Mouse (Mus musculus) frontal cortex, adult (tissue): ENCODE data around the gene Cdc6.
"Not testable (repeated sequence)": the region's sequence is repeated elsewhere in the genome, so short reads cannot be mapped to it uniquely, and the experiment has no call there.

ENCODE experiments used
- ATAC-seq: cut with Nextera tagmentation; 2 replicates; pipeline ENCODE4 v1.9.2; 2017; ENCODE audit warnings: mild to moderate bottlenecking, moderate library complexity, mixed read lengths; ENCODE audit not compliant: low TSS enrichment

Cdc6 gene

GRCm38 (mm10) chr11:98931513-98932292 lies 24.1 kb downstream of the Cdc6 start:
- ATAC-seq, result no peak

GRCm38 (mm10) chr11:98932293-98933091 lies 24.9 kb downstream of the Cdc6 start:
- no peak for ATAC-seq

GRCm38 (mm10) chr11:98933151-98933550 lies 25.6 kb downstream of the Cdc6 start:
- 0 out of 2 replicates have a peak, but pooled peaks have one; percentile 17 for ATAC-seq

GRCm38 (mm10) chr11:98933847-98934246 lies 26.2 kb downstream of the Cdc6 start:
- ATAC-seq, result not testable (repeated sequence)

GRCm38 (mm10) chr11:98934367-98934766 lies 26.8 kb downstream of the Cdc6 start:
- no peak for ATAC-seq

DNA sequence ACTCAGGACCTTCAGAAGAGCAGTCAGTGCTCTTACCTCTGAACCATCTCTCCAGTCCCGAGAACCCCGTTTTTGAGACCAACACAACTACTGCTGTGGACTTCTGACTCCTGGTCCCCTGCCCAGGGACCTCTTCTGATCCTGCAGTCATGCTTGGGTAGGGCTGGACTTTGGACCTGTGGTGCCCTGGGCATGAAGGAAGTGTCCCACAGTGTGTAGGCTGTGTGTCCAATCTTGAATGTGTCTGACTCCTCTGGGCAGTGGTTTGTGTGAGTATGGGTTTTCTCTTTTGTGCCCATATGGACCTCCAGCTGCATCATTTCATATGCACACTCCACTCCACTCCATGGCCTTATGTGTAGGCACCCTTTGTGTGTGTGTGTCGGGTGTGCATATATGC lies 27.5 kb downstream of the Cdc6 start:
- ATAC-seq, result no peak

- no peak for ATAC-seq
These were observed 28.6 kb downstream of the Cdc6 start for GRCm38 (mm10) chr11:98936170-98936569.

GRCm38 (mm10) chr11:98936606-98937409 lies 29.2 kb downstream of the Cdc6 start:
- ATAC-seq, result no peak

- ATAC-seq, result no peak
These were observed 29.9 kb downstream of the Cdc6 start for GRCm38 (mm10) chr11:98937410-98937913.

- ATAC-seq, result no peak
These were observed 30.5 kb downstream of the Cdc6 start for GRCm38 (mm10) chr11:98937914-98938694.

DNA sequence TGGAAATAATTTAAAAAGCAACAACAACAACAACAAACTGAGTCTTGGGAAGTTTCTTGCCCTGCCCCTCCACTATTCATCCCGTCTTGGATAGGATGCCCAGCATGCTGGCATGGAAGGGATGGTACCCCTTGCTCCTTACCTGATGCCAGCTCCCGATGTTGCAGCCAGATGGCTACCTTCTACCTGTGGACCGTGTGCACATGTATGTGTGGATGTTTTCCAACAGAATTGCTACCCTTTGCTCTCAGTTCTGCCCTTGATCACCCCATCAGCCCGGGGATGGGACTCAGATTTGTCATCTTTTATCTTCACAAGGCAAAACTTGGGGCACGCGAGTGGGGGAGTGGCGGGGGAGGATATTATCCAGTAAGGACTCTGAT lies 31.1 kb downstream of the Cdc6 start:
- no peak for ATAC-seq

DNA sequence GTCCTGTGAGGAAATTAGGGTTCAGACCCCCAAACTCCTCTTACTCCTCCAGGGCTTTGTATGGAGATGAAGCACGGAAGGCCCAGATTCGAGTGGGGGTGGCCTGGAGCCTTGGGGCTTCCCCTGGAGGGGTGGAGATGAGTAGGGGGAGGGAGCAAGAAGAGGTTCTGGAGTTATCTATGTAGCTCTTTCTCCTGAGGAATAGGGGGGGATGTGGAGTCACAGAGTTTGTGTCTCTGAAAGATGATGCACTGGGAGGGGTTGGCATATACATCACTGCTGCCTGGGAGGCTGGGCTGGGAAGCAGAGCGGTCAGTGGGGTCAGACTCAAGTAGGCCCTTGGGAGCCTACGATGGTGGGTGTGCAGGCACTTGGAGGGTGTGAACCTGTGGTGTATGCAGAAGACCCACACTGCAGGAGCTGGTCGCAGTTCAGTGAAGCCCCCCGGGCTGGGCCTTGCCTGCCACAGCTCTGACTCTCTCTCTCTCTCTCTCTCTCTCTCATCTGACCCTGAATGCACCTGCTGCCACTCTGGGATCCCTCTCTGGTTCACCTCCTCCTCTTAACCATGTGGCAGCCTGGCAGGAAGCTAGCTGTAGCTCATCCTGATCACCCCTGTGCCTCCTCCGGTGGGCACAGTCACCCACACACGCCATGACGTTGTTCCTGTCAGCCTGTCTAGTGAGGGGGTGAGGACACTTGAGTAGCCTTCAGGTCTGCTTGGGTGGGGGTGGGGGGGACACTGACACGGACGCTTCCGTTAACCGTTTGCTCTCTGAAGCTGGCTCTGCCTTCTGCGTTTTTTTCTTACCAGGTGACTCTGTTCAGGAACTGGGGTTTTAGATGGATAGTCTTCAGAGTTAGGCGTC lies 31.7 kb downstream of the Cdc6 start:
- ATAC-seq, result no peak

- ATAC-seq, result peak; percentile 28; the same call in 1 of the 2 replicates
These were observed 32.5 kb downstream of the Cdc6 start for GRCm38 (mm10) chr11:98939953-98940641.

DNA sequence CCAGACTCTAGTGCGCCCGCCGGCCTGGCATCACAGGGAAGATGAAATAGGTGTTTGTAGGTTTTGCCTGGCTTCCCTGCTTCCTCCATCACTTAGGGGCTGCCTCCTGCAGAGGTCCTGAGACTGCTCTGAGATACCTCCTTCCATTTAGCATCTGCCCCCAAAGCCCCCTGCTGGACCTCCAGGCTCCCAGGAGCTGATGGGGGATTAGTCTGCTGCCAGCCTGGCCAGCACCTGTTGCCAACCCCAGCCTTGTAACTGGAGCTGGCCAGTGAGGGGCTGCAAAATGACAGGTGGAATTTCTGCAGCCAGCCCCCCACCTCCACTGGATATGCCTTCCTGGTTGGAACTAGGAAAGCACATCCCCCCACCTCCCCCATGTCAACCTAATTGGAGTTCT lies 33.2 kb downstream of the Cdc6 start:
- ATAC-seq, result no peak

GRCm38 (mm10) chr11:98941341-98941825 lies 33.8 kb downstream of the Cdc6 start:
- no peak; the same call in 1 of the 2 replicates for ATAC-seq

GRCm38 (mm10) chr11:98941826-98942550 lies 34.4 kb downstream of the Cdc6 start:
- 0 out of 2 replicates have a peak, but pooled peaks have one; percentile 17 for ATAC-seq

DNA sequence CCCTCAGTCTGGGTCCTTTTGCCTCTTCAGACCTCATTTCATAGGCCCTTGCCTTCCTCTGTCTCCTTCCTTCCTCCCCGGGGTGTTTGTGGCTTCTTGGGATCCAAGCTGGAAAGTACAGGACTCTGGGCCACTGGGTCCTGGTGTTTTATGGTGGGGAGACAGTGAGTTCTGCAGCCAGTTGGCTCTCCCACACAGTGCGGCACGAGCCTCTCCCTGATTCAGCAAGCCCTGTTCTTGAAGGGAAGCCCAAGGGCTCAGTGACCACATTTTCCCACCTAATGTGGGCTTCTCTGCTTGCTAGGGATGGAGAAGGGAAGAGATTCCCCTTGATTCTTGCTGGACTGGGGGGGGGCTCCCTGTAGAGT lies 34.9 kb downstream of the Cdc6 start:
- ATAC-seq, result 0 out of 2 replicates have a peak, but pooled peaks have one; percentile 14

- no peak for ATAC-seq
These were observed 35.5 kb downstream of the Cdc6 start for GRCm38 (mm10) chr11:98942923-98943641.
